Mouse (Mus musculus) telencephalon, adult 2 months (tissue): ENCODE data around the gene Nip7.
"Not testable (repeated sequence)": the region's sequence is repeated elsewhere in the genome, so short reads cannot be mapped to it uniquely, and the experiment has no call there.

Experiments used
- DNase-seq: peaks from one replicate; pipeline ENCODE4 v3.0.0-alpha.2; 2011; ENCODE audit warnings: low read depth, low spot score

The Nip7 gene

GRCm38 (mm10) chr8:107065511-107066496, 9.1 kb downstream of the Nip7 start, which contains the start of gene Tmed6:
Tmed6 (minus strand) TSS chr8:107065644.
- no peak for DNase-seq

- no peak for DNase-seq
These were observed 17.0 kb downstream of the Nip7 start for GRCm38 (mm10) chr8:107073706-107074105.

- no peak for DNase-seq
These were observed 17.5 kb downstream of the Nip7 start for GRCm38 (mm10) chr8:107074128-107074527.

- DNase-seq = no peak
These were observed 19.7 kb downstream of the Nip7 start for GRCm38 (mm10) chr8:107076239-107076888.

GRCm38 (mm10) chr8:107085358-107085757, 28.7 kb downstream of the Nip7 start:
- no peak for DNase-seq

GRCm38 (mm10) chr8:107086018-107086417, 29.3 kb downstream of the Nip7 start:
- no peak for DNase-seq

GRCm38 (mm10) chr8:107088526-107089063, 31.9 kb downstream of the Nip7 start:
- DNase-seq = no peak

- DNase-seq = no peak
These were observed 33.9 kb downstream of the Nip7 start for GRCm38 (mm10) chr8:107090531-107090930.

GRCm38 (mm10) chr8:107095717-107096365, 39.2 kb downstream of the Nip7 start:
- DNase-seq = peak; percentile 35

GRCm38 (mm10) chr8:107096366-107097036, 39.8 kb downstream of the Nip7 start, which contains the start of gene Terf2:
Terf2 (minus strand) TSS chr8:107096547.
- peak; percentile 95 for DNase-seq

GRCm38 (mm10) chr8:107100635-107101034, 44.0 kb downstream of the Nip7 start:
- no peak for DNase-seq

GRCm38 (mm10) chr8:107104547-107104946, 47.9 kb downstream of the Nip7 start:
- peak; percentile 38 for DNase-seq

GRCm38 (mm10) chr8:107108089-107108488, 51.4 kb downstream of the Nip7 start:
- not testable (repeated sequence) for DNase-seq

- DNase-seq = no peak
These were observed 52.5 kb downstream of the Nip7 start for GRCm38 (mm10) chr8:107108978-107109720.

GRCm38 (mm10) chr8:107109816-107110435, 53.2 kb downstream of the Nip7 start:
- DNase-seq = no peak
